Mouse (Mus musculus) CD4-positive, CD25-positive, alpha-beta regulatory T cell, adult 2 months (primary cell): ENCODE measurements at regions not wholly inside any gene's neighbourhood (a gene's known extent, or its start where the extent isn't known, plus 50 kb on each side); places are given as distances from the start of the nearest gene placed in this dataset.

ENCODE experiments used
- DNase-seq: peaks from one replicate; pipeline ENCODE4 v3.0.0-alpha.2; 2012; ENCODE audit warnings: low read depth, low spot score

DNA sequence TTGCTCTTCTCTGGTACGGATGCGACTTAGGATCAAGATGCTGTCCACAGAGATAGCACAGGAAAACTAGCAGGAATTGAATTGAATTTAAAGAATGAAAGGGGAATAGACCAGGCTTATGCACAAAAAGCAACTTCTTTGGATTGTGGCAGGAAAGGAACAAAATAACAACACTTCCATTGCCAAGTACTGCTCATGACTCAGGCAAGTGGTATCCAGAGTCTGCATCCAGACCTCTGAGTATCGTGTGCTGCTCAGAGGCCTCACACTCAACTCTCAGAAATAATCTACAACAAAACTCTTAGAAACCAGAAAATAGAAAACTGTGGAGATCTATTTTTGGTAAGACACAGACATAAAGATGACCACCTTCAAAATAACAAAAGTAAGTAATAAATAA, 176.1 kb upstream of the Egflam start:
- no peak for DNase-seq

DNA sequence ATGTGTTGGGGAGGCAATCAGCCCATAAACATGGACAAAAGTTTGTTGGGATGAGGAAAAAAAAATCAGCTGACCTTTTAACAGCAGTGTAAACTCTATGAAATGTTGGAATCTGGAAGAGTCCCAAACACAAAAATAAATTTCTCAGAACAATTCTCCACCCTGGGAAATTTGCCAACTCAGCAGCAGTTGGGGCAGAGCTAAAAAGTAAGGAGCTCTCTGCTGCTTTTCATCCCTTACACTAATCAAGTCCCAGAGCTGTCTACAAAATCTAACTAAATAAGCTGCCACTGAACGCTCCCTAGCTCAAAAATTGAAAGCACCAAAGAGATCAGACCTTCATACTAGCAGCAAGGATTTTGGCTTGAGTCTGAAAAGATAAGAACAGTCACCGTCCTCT, 176.6 kb upstream of the Egflam start:
- DNase-seq = no peak

DNA sequence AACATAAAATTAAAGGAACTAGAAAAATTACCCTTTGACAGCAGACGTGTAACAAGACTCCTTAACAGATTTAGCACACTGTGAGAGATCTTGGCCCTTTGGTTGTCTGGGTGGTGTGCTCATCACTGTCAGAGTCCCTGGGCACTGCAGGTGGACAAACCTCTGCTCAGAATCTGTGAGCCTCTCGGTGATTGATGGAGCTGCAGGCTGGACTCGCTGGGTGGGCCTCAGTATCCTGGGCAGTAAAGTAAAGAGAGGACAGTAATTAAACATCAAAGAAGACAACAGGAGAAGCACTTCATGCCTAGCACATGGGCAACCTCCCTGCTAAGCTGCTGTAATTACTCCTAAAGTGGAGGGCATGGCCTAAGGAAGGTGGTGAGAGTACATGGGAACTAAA, 180.2 kb upstream of the Egflam start:
- no peak for DNase-seq

DNA sequence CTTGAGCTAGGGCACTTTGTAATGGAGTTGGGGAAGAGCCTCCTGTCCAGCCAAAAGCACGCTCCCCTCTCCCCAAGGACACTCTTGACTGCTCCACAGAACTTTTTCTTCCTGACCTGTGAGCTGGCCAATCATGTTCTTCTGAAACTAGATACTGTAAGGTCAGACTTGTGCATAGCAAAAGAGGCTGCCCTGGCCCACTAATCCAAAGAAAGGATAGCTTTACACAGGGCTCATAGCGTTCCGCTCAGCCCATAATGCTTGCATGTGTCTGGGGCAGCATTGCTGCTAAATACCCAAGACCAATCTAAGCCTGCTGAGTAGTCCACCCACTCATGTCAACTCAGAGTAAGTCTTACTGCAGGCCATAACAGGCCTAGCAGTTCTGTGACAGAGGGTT, 189.0 kb upstream of the Egflam start:
- no peak for DNase-seq

DNA sequence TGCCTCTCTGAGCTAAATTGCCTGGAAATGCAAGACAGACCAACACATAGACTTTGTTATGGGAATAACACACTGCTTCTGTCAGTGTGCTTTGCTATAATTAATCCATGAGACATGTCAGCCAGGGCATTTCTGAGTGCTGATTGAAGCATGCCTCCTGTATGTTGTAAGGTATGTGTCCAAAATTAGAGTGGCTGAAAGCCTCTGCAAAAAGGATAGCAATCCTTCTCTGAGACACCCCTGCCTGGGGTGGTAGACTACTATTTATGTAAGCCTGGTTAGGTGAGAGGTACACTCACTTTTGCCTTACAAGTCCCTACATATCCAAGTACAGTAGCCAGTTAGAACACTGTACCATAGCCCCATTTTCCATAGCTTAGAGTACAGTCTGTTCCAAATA, 193.3 kb upstream of the Egflam start:
- DNase-seq = no peak

DNA sequence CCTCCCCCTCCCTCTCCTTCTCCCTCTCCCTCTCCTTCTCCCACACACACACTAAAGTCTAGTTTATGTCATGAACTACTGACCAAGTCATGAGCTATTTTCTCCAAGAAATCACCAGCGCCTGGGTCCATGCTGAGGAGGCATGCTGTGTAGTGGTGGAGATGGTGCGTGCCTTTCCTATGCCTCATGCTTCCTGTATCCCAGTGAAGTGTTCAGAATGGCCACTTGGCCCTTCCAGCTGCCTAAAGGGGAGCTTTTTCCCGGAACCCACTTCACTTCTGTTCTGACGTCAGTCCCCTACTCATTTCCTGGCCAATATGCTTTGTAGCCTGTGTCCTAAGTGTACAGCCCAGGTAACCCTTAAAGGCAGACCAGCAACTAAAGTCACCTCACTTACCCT, 199.1 kb upstream of the Egflam start:
- no peak for DNase-seq

DNA sequence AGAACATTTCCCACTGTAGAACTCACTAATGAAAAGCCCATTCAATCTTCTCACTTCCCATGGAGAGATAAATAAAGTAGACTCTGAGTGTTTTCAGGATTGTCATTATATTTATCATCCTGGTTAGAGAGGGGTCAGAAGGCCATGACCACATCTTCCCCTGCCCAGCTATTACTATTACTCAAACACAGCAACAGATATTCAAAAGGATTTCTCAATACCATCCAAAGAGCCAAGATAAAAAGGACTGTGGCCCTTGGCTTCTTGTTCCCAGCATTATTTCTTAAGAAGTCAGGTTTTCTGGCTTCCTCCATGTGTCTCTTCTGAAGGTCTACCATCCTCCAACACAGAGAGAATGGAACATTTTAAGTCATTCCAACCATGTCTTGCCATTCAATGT, 199.6 kb upstream of the Egflam start:
- no peak for DNase-seq

DNA sequence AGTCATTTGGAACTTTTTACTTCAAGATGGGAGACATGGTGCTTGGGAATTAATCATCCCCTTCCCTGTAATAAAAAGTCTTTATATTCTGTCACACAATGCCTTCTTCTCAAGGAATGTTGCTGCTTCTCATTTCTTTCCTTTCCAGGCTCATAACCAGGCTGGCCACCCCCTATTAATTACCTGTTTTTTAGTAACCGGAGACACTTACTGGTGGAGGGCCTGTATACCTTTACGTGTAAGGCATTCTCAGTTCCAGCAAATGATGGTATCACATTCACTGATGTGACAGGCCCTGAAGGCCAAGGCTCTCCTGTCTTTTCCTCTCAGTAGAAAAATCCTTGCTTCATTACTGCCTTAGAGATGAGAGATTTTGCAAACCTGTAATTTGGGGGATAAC, 203.3 kb upstream of the Egflam start:
- DNase-seq = no peak

DNA sequence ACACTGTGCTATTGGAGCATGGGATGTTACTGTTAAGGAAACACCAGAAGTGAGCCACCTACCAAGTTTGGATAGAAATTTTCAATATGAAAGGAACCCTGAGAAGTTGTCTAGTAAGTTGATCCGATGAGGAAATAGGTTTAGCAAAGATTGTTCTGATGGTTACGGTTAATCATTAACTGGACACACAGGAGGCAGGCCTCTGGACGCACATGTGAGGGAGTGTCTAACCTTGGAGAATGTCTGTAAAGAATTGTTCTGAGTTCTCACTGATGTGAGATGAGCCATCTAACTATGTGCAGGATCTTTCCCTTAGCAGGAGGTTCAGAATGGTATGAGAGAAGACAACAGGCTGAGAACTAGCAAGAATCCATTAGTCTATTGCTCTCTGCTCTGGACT, 205.8 kb upstream of the Gdnf start:
- DNase-seq = no peak

DNA sequence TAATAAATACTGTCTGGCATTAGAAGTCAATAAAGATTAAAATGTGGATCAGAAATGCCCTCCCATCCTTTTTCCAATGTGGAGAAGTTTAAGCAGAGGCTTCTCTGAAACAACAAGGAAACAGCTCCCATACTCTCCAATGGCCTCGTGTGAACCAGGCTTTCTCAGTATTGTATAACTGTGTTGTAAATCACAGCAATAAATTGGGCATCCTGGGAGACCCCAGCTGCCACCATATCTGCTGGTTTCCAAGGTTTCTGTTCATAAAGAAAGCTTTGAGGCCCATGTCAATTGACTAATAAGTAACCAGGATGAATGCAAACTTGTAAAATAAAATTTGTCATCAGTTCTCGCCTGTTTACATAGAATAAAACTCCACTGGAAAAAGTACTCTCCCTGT, 192.7 kb upstream of the Gdnf start:
- DNase-seq = no peak

DNA sequence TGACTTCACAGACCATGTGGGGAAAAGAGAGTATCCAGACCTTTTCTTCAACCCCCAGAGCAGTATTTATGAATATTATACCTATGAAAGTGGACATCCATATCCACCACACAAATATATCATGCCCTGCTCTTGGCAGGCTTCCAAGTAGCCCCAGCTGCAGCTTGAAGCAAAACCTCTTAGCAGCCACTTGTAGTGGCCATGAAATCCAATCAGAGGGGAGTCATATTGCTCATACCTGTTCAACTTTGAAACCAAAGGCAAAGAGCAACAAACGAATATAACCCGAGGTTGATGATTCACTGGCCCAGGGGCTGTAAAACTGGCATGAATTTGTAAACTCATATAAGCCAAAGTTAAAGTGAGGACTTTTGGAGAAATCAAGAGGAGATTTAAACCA, 187.6 kb upstream of the Gdnf start:
- DNase-seq = no peak

DNA sequence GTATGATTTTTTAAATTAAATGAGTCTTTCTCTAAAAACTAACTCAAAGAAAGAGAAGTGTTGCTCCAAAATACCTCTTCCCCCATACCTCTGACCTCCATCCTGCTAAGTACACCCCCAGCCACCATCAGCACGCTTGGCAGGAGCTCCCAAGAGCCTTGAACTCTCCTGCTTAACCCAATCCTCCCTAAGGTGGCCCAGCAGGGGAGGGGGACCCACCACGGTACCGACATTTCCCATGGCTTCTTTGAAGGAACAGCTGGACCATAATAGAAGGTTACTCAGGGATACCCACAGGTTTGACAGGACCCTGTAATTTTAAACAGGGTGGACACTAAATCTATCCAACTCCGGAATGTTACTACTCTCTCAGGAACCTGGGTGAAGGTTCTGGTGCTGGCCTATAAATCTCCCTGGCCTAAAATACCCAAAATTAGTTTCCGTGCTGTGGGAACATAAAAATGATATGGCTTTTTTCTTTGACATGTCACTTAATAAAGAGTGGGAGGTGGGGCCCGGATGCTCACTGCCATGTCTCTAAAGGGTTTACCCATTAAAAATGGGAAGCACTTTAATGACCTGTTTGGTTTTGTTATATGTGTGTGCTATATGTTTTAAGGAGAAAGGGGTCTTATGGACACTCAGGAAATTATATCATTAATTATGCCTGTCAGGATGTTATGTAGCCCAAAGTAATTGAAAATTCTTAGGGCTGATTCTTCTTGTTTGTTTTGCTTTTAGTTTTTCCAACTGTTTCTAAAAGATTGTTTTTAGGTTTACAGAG, 185.8 kb upstream of the Gdnf start:
- DNase-seq = no peak

DNA sequence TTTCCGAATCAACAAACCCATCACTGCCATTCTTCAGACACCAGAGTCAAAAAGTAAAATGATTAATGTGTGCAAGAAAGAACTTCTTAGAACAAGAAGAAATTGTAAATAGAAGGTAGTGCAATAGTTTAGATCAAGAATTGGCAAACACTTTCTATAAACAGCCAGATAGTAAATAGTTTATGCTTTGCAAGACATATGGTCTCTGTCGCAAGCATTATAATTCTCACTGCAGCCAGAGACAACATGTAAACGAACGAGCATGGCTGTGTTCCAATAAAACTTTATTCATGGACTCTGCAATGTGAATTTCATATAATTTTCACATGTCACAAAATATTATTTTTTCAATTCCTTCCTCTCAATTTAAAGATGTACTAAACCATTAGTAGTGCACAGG, 180.8 kb upstream of the Gdnf start:
- no peak for DNase-seq

DNA sequence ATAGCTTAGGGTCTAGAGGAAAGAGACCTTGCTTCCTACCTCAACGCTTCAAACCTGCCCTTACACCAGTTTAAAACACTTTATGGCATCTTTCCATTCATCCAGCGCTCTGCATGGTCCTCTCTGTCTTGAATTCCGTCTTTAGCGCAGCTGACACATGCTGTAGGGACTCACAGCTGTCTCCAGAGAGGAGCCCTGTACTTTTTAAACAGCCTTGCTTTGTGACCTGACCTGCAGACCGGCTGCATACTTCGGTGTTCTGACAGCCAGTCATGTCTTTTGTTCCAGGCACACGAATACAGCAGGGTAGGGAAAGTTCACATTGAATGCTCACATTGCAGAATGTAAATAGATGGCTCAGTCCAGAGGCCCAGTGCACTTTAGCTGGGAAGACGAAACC, 175.4 kb upstream of the Gdnf start:
- no peak for DNase-seq

DNA sequence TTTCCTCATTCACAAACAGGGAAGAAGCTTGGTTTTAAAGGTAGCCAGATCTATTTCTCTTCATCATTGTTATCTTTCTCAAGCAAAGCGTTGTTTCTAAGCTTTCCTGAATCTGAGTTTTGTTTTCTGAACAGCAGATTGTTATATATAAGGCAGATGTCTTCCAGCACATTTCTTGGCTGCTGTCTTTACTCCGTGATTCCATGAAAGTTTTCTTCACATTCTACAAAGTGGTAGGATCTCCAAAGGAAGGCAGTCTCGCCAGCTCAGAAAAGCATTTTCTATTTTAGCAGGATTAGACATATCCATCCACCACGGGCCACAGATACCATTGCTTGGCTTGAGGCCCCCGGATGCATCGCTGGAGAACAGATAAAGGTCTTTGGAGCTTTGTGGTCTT, 171.2 kb upstream of the Gdnf start:
- no peak for DNase-seq

DNA sequence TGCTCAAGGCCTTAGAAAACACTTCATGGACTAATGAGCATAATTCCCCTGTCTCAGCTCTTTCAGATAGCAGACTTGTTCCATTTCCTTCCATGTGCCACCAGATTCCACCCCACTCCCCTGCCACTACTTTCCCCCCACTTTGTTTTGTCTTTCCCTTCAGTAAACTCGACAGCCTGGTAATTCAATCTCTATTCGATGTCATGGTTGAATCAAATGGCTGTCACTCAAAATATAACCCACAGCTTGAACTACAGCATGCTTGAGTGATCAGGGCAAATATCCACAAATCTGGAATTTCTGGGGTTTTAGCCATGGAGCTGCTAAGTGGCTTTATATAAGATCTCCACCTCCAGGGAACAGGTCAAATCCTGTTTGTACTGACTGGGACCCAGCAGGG, 168.6 kb upstream of the Gdnf start:
- no peak for DNase-seq

DNA sequence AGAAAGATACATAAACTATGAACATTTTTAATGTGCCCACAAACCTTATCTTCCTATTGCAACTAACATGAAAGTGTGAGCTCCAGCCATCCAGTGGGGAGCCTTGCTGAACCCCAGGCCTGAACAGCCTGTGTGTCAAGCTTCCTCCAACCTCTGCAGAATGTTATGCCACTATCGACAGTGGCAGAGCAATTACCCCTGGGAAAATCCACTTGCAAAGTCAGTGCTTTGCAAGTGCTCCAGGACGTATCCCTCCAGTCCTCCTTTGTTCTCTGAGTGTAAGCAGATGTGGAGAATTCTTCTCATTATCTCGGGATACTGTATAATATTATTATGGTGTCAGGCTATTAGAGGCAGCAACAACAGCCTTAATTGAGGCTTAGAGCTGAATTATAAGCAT, 159.9 kb upstream of the Gdnf start:
- no peak for DNase-seq

DNA sequence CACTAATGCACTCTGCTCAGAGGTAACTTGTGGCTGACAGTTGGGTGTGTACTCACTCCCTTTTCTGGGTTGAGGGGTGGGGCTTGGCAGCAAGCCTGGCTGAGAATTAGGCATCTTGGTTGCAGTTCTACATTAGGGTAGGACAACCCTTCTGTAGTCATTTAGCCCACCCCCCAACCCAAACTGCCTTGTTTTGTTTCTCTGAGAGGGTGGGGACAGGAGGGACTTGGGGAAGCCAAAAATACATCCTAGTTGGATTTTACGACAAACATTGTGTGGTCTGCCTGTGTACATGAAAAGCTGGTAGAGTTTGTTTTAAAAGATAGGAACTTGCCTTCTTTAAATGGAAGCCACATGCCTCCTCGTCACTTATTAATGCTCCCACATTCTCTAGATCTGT, 146.8 kb upstream of the Gdnf start:
- no peak for DNase-seq

DNA sequence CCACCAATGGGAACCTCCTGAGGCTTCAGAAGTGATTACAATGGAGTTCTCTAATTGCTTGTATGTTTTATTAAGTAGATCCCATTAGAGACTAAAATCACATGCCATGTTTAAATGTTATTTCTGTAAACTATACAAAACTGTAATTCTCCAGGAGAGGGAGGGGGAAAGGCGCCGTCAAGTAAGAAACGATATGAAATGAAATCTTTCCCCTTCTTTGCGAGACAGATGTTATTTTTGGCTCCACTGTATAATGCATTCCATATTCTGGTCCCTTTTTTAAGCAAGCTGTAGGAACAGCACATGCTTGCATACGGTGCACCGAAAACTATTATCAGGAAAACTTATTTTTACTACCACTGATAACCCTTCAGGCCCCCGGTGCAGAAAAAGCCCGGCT, 141.0 kb upstream of the Gdnf start:
- no peak for DNase-seq

DNA sequence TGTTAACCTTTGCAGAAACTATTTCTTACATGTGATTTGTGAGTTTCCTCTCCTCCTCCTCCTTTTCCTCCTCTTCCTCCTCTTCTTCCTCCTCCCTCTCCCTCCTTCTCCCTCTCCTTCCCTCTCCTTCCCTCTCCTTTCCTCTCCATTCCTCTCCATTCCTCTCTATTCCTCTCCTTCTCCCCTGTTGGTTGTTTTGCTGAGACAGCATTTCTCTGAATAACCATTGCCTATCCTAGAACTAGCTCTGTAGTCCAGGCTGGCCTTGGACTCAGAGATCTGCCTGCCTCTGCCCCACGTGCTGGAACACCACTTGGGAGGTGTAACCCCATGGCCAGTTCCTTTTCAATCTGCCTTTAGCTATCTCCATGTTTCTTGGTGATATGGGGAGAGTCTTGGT, 133.7 kb upstream of the Gdnf start:
- no peak for DNase-seq

DNA sequence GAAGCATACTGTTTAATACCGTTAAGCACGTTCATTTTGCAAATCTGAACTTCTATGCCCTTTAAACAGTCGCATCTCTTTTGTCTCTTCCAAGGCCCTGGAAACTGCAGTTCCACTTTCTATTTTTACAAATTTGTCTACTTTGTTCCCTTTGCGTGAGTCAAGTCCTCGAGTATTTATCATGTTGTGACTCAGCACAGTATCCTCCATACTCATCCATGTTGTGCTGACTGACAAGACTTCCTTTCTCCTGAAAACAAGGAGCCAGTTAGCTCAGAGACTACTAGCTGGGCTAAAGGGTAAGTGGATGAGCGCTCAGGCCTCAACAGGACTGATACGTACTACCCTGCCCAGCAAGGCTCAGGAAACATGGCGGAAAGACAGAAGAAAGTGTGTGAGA, 131.9 kb upstream of the Gdnf start:
- no peak for DNase-seq

DNA sequence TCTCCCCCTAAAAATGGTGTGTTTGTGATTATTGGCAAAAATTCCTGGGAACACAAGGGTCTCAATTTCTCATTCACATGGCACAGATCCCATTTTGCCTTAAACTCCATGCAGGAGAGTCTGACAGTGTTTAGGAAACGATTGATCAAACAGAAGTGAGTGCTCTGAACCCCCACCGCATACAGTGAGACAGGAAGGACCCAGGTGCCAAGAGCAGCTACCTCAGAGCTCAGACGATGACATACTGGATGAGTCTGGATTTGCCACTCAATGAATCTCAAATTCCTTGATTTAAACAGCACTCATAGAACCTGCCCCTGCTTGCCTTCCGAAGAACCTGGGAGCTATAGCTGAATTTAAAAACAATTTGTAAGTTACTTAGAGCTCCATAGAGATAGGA, 129.6 kb upstream of the Gdnf start:
- no peak for DNase-seq

DNA sequence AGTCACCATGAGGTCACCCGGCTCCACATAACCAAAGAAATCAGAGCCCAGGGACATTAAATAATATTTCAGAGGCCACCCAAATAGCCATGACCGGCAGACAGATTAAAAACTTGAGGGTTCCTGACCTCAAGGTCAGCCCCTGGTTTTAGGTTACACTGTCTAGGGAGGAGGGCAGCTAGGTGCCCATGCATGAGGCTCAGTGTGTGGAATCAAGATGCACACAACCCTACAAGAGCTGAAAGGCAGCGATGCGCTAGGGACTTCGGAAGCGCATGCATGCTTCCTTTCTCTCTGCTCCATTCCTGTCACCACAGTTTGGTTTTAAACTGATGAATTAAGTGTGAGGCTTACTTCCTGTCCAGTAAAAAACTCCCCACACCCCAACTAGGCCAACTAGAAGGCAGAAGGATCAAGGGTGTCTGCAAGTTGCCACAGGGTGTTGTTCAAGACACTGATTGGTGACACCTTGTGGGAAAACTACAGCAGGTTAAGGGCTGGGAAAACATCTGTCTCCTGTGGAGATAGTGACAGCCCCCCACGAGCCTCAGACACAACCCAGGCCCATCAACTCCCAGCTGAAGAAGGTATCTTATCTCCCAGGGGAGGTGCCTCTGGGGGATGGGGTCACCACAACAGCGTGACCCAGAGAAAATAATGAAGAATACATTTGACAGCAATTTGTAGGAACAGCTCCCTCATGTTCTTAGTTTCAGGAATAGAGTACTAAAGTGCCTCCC, 127.2 kb upstream of the Gdnf start:
- DNase-seq = no peak

DNA sequence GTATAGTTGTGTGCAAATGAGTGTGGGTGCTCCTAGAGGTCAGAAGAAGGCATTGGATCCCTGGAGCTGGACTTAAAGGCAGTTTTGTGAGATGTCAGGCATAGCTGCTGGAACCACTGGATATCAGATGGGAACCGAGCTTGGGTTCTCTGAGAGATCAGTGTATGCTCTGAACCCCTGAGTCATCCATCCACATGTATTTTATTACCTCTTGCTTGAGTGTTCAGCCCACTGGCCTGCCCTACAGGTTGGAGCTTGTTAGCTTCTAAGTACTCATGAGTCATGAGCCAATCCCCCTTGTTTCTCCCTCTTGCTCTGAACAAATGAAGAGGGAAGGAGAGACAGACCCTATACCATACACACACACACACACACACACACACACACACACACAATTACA, 119.4 kb upstream of the Gdnf start:
- DNase-seq = no peak
